Mouse (Mus musculus): ENCODE results near the gene Kdm5a. TPM values are rescaled to one million over a fixed set of nuclear protein-coding genes. Genes with fewer than 3 reads are reported as not detected.

Kdm5a gene
- polyA plus RNA-seq, 1 experiment from 2014 or later: 27.2 TPM

DNA sequence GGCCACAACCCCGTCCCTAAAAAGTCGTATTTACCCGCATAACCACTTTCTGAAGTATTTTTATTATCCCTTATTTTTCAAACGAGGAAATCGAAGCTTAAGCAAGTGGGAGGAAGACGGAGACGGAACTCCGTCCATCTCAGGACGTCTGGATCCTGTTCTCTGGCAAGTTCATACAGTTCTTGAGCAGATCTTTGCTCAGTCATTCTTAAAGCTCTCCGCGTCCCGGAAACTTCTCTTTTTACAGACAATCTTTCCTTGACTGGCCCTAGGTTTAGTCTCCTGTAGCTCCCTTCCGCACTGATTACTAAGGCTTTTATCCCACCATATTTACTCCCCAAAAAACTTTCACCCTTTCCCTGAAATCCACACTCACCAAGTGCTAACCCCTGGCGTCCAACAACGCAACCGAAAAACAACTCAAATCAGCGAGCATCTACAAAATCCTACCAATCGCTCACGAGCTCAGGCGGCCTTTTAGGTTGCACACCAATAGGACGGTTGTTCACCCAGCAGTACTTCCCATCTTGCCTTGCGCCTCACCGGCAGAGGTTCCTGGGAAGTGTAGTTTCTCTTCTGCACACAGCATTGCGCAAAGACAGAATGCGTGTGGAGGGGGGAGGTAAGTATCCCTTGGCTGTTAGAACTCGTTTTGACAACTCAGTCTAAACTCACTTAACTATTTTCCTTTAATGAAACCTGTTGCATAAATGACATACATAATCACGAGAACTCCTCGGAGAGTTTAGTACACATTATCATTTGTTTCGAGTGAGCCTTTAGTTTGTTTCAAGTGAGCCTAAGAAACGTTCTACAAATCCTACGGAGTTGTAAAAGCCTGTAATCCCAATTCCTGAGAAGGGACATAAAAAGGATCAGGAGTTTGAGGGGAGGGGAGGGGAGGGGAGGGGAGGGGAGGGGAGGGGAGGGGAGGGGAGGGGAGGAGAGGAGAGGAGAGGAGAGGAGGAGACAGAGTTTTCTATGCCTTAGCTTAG lies 6.7 kb upstream of the Kdm5a start:
- H3K4me1 ChIP-seq (ENCODE audit: control insufficient read depth, insufficient read depth, low read length): peaks cover 7% of the 10 kb centered on the region
- H3K4me2 ChIP-seq (ENCODE audit: low read depth, low read length): peak overlapping the region; percentile 89
- H3K4me3 ChIP-seq (ENCODE audit: low read length): peak overlapping the region; percentile 79
- peak; percentile 98 for ATAC-seq (replicated peaks; ENCODE audit: extremely low read depth, insufficient read depth, low FRiP score)
- H3K9ac ChIP-seq (ENCODE audit: low read length): peak overlapping the region; percentile 82
- peak overlapping the region; percentile 88 for H3K27ac ChIP-seq (ENCODE audit: low read length)
- no peaks in the 10 kb centered on the region for H3K9me3 ChIP-seq (replicated peaks; ENCODE audit: control insufficient read depth, low read length)
- peaks cover 4% of the 10 kb centered on the region for H3K36me3 ChIP-seq (ENCODE audit: control insufficient read depth, insufficient read depth)
- under 1% methylated on average over 31 of the region's 31 CpGs for WGBS
- H3K27me3 ChIP-seq (ENCODE audit: control insufficient read depth, insufficient read depth, low read length): no peaks in the 10 kb centered on the region

DNA sequence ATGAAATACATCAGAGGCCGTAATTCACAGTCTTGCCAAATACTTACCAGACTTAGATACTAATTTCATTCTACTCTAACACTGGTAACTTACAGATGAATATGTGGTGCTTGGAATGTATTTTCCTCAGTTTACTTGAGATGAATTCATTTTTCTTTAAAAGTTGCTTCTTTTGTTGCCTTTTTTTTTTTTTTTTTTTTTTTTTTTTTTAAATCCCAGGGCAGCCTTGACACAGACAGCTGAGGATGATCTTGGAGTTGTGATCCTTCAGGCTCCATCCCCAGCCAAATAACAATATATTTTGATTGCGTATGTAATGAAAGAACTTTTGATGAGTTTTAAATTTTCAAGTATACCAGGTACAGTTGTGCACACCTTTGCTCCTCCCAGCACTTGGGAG lies 1.8 kb upstream of the Kdm5a start:
- Histone ChIP-seq H3K4me3 (ENCODE audit: low read length) (no peak overlapping the region), H3K27ac (ENCODE audit: low read length) (no peak overlapping the region), H3K9ac (ENCODE audit: low read length) (no peak overlapping the region), H3K9me3 (replicated peaks; ENCODE audit: control insufficient read depth, low read length) (no peaks in the 10 kb centered on the region), H3K27me3 (ENCODE audit: control insufficient read depth, insufficient read depth, low read length) (no peaks in the 10 kb centered on the region), H3K4me1 (ENCODE audit: control insufficient read depth, insufficient read depth, low read length) (peaks cover 13% of the 10 kb centered on the region), H3K4me2 (ENCODE audit: low read depth, low read length) (no peak overlapping the region), H3K36me3 (ENCODE audit: control insufficient read depth, insufficient read depth) (peaks cover under 1% of the 10 kb centered on the region; the same call in 1 of the 2 replicates)
- 91% methylated on average over 2 of the region's 2 CpGs for WGBS
- no peak for ATAC-seq (replicated peaks; ENCODE audit: extremely low read depth, insufficient read depth, low FRiP score)

DNA sequence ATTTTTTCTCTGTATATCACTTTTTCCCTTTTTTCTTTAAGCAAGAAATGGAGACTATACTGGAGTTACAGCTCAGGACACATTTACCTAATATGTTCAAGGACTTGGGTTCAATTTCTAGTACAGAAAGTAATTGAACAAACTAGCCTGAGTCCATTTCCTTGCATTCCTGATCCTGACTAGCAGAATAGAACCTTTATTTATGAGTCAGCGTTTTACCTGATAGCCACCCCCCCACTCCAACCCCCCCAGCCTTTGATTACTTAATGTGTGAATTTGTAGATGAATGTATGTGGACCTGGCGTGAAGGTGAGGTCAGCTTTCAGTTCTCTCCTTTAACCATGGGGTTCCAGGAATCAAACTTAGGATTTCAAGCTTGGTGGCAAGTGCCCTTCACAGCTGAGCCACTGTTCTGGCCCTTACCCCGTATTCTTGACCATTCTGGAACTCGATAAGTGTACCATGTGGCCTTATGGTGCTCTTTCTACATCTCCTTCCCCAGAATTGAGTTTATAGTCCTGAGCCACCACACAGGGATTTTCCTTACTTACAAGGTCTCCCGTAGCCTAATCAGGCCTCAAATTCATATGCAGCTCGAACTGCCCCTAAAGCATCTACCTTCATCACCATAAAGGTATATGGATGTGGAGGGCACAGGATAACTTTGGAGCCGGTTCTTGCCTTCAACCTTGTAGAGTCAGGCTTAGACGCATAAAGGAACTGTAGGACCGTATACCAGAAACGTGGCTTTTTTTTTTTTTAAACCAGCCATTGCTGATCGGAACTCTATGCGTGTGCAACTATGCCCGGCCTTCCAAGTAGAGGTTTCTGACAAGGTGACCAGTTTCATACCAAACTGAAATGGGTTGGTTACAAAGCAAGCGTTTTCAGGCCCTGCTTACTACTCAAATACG lies 893 bp upstream of the Kdm5a start:
- H3K36me3 ChIP-seq (ENCODE audit: control insufficient read depth, insufficient read depth): peaks cover 7% of the 10 kb centered on the region
- H3K27ac ChIP-seq (ENCODE audit: low read length): peak overlapping the region; percentile 99
- peak overlapping the region; percentile 93 for H3K4me2 ChIP-seq (ENCODE audit: low read depth, low read length)
- 20% methylated on average over 15 of the region's 15 CpGs for WGBS
- H3K9ac ChIP-seq (ENCODE audit: low read length): peak overlapping the region; percentile 85
- ATAC-seq (replicated peaks; ENCODE audit: extremely low read depth, insufficient read depth, low FRiP score): 0 out of 2 replicates have a peak, but pooled peaks have one; percentile 6
- no peaks in the 10 kb centered on the region for H3K9me3 ChIP-seq (replicated peaks; ENCODE audit: control insufficient read depth, low read length)
- H3K4me3 ChIP-seq (ENCODE audit: low read length): peak overlapping the region; percentile 69
- H3K4me1 ChIP-seq (ENCODE audit: control insufficient read depth, insufficient read depth, low read length): peaks cover 13% of the 10 kb centered on the region
- H3K27me3 ChIP-seq (ENCODE audit: control insufficient read depth, insufficient read depth, low read length): no peaks in the 10 kb centered on the region

DNA sequence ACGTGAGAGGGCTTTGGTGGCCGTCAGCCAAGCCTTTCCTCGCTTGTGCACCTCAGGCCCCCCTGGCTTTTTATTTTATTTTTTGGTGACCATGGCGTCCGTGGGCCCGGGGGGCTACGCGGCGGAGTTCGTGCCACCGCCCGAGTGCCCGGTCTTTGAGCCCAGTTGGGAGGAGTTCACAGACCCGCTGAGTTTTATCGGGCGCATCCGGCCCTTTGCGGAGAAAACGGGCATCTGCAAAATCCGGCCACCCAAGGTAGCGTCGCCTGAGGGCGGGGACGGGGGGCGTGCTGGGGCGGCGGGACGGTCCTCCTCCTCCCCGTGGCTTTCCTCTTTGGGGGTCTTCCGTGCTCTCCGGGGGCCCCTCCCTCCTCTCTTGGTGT lies 590 bp downstream of the Kdm5a start:
- Histone ChIP-seq H3K36me3 (ENCODE audit: control insufficient read depth, insufficient read depth) (peaks cover 20% of the 10 kb centered on the region), H3K27me3 (ENCODE audit: control insufficient read depth, insufficient read depth, low read length) (no peaks in the 10 kb centered on the region), H3K9ac (ENCODE audit: low read length) (peak overlapping the region; percentile 85), H3K4me3 (ENCODE audit: low read length) (peak overlapping the region; percentile 69), H3K4me1 (ENCODE audit: control insufficient read depth, insufficient read depth, low read length) (peaks cover 13% of the 10 kb centered on the region), H3K4me2 (ENCODE audit: low read depth, low read length) (peak overlapping the region; percentile 93), H3K9me3 (replicated peaks; ENCODE audit: control insufficient read depth, low read length) (no peaks in the 10 kb centered on the region), H3K27ac (ENCODE audit: low read length) (peak overlapping the region; percentile 99)
- WGBS: under 1% methylated on average over 31 of the region's 31 CpGs
- ATAC-seq (replicated peaks; ENCODE audit: extremely low read depth, insufficient read depth, low FRiP score): no peak

DNA sequence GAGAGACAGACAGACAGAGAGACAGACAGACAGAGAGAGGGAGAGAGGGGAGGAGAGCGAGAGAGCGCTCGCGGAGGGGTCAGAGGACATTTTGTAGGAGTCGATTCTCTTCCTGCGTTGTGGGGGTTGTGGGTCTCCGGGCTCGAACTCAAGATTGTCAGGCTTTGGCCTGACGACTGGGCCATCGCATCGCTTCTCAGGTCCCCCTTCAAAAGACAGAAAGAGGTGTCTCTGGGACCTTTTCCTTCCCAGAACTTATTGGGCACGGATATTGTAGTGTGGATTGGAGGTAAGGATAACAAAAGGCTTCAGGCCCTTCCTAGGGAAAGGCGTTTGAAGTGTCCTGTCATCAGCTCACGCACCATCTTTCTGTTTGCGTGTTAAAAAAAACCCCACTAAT lies 1.1 kb downstream of the Kdm5a start:
- peaks cover 13% of the 10 kb centered on the region for H3K4me1 ChIP-seq (ENCODE audit: control insufficient read depth, insufficient read depth, low read length)
- no peak overlapping the region for H3K27ac ChIP-seq (ENCODE audit: low read length)
- no peaks in the 10 kb centered on the region for H3K9me3 ChIP-seq (replicated peaks; ENCODE audit: control insufficient read depth, low read length)
- peak overlapping the region; percentile 85 for H3K9ac ChIP-seq (ENCODE audit: low read length)
- WGBS: under 1% methylated on average over 15 of the region's 15 CpGs
- H3K4me2 ChIP-seq (ENCODE audit: low read depth, low read length): peak overlapping the region; percentile 93
- peak overlapping the region; percentile 69 for H3K4me3 ChIP-seq (ENCODE audit: low read length)
- H3K27me3 ChIP-seq (ENCODE audit: control insufficient read depth, insufficient read depth, low read length): no peaks in the 10 kb centered on the region
- ATAC-seq (replicated peaks; ENCODE audit: extremely low read depth, insufficient read depth, low FRiP score): no peak
- peaks cover 25% of the 10 kb centered on the region for H3K36me3 ChIP-seq (ENCODE audit: control insufficient read depth, insufficient read depth)

DNA sequence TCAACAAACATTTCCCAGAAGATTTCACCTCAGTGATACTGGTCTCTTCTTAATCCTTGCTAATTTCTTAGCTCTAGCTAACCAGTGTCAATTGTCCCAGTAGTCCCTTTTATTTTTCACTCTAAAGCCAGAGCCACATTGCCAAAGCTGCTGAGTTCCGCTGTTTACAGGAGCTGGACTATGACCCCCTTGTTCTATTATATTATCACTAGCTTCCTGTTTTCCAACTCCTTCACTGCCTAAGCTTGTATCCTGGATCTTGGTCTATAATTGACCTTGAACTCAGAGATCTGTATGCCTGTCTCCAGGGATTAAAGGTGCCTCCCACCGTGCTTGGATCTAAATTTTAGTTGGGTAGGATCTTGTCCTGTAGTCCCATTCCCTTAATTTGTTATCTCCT lies 12.8 kb downstream of the Kdm5a start:
- ATAC-seq (replicated peaks; ENCODE audit: extremely low read depth, insufficient read depth, low FRiP score): no peak
- Histone ChIP-seq H3K9ac (ENCODE audit: low read length) (no peak overlapping the region), H3K27ac (ENCODE audit: low read length) (no peak overlapping the region), H3K9me3 (replicated peaks; ENCODE audit: control insufficient read depth, low read length) (peaks cover 4% of the 10 kb centered on the region), H3K4me2 (ENCODE audit: low read depth, low read length) (no peak overlapping the region), H3K36me3 (ENCODE audit: control insufficient read depth, insufficient read depth) (peaks cover 52% of the 10 kb centered on the region), H3K4me1 (ENCODE audit: control insufficient read depth, insufficient read depth, low read length) (no peaks in the 10 kb centered on the region), H3K4me3 (ENCODE audit: low read length) (no peak overlapping the region), H3K27me3 (ENCODE audit: control insufficient read depth, insufficient read depth, low read length) (no peaks in the 10 kb centered on the region)
- WGBS: 91% methylated on average over 2 of the region's 2 CpGs

DNA sequence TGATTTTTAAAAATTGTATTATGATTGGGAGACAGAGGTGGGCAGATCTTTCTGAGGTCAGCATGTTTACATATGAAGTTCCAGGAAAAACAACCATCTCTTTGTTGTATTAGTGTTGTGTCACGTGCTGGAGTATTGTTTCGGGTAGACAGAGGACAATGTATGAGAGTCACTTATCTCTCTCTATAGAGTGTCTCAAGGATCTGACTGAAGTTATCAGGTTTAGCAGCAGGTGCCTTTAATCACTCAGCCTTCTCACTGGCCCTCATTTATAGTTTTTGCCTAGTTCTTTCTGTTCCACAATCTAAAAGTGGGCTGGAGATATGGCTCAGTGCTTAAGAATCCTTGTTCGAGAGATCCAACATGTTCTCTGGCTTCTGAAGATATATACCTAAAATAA lies 26.1 kb downstream of the Kdm5a start:
- Histone ChIP-seq H3K27me3 (ENCODE audit: control insufficient read depth, insufficient read depth, low read length) (no peaks in the 10 kb centered on the region), H3K4me3 (ENCODE audit: low read length) (no peak overlapping the region), H3K36me3 (ENCODE audit: control insufficient read depth, insufficient read depth) (peaks cover 27% of the 10 kb centered on the region), H3K9ac (ENCODE audit: low read length) (no peak overlapping the region), H3K27ac (ENCODE audit: low read length) (no peak overlapping the region), H3K4me1 (ENCODE audit: control insufficient read depth, insufficient read depth, low read length) (no peaks in the 10 kb centered on the region), H3K9me3 (replicated peaks; ENCODE audit: control insufficient read depth, low read length) (no peaks in the 10 kb centered on the region), H3K4me2 (ENCODE audit: low read depth, low read length) (no peak overlapping the region)
- no peak for ATAC-seq (replicated peaks; ENCODE audit: extremely low read depth, insufficient read depth, low FRiP score)
- WGBS: 69% methylated on average over 3 of the region's 3 CpGs

DNA sequence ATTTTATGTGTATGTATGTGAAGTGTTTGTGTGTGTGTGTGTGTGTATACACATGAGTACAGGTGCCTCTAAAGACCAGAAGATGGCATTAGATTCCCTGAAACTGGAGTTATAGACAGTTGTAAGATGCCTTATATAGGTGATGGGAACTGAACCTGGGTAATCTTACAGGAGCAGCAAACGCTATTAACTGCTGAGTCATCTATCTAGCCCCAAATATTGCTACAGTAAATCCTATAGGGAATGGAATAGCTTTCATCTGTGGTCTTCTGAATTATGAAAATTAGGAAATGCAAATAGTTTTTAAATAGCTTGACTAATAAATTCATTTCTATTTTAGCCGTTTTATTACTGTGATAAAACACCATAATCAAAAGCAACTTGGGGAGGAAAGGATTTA lies 28.9 kb downstream of the Kdm5a start:
- no peak overlapping the region for H3K9ac ChIP-seq (ENCODE audit: low read length)
- no peaks in the 10 kb centered on the region for H3K4me1 ChIP-seq (ENCODE audit: control insufficient read depth, insufficient read depth, low read length)
- H3K4me3 ChIP-seq (ENCODE audit: low read length): no peak overlapping the region
- H3K9me3 ChIP-seq (replicated peaks; ENCODE audit: control insufficient read depth, low read length): no peaks in the 10 kb centered on the region
- no peaks in the 10 kb centered on the region for H3K27me3 ChIP-seq (ENCODE audit: control insufficient read depth, insufficient read depth, low read length)
- H3K4me2 ChIP-seq (ENCODE audit: low read depth, low read length): no peak overlapping the region
- peaks cover 33% of the 10 kb centered on the region for H3K36me3 ChIP-seq (ENCODE audit: control insufficient read depth, insufficient read depth)
- H3K27ac ChIP-seq (ENCODE audit: low read length): no peak overlapping the region
- 96% methylated on average over 2 of the region's 2 CpGs for WGBS
- ATAC-seq (replicated peaks; ENCODE audit: extremely low read depth, insufficient read depth, low FRiP score): no peak

All from heart, embryonic 16.5 days (tissue).